Mouse (Mus musculus) forebrain, postnatal 0 days (tissue): ENCODE measurements around the gene Myo15b. TPM values are rescaled to one million over a fixed set of nuclear protein-coding genes. Genes with fewer than 3 reads are reported as not detected.
A peak's percentile ranks its signal among the peaks of the same experiment; 100 is the strongest.

ENCODE experiments used
- ATAC-seq: fragments of 200-750 bp; cut with Nextera tagmentation; 2 replicates; pipeline ENCODE4 v1.8.0; 2017; ENCODE audit warnings: mild to moderate bottlenecking, moderate library complexity
- DNase-seq: peaks from one replicate; pipeline ENCODE4 v3.0.0-alpha.2; 2015
- H3K27ac ChIP-seq: fragments of 300-500 bp; sonication (generic); 2 replicates; pipeline ENCODE4 v1.5.1; 2014; ENCODE audit warnings: low read depth, mild to moderate bottlenecking, antibody characterized with exemption, low read length, moderate library complexity, mixed read lengths
- H3K27me3 ChIP-seq: fragments of 300-500 bp; sonication (generic); 2 replicates; pipeline ENCODE4 v1.6.1; 2014; ENCODE audit warnings: mild to moderate bottlenecking, low read length, mixed read lengths; ENCODE audit not compliant: insufficient read depth
- H3K36me3 ChIP-seq: fragments of 300-500 bp; sonication (generic); 2 replicates; pipeline ENCODE4 v1.6.1; 2014; ENCODE audit warnings: mild to moderate bottlenecking, moderate library complexity; ENCODE audit not compliant: insufficient read depth
- H3K4me1 ChIP-seq: fragments of 300-500 bp; sonication (generic); 2 replicates; pipeline ENCODE4 v1.6.1; 2014; ENCODE audit warnings: antibody characterized with exemption; ENCODE audit not compliant: insufficient read depth
- H3K4me2 ChIP-seq: fragments of 300-500 bp; sonication (generic); 2 replicates; pipeline ENCODE4 v1.6.1; 2014; ENCODE audit warnings: low read depth, mild to moderate bottlenecking, moderate library complexity
- H3K4me3 ChIP-seq: fragments of 300-500 bp; sonication (generic); 2 replicates; pipeline ENCODE4 v1.5.1; 2014; ENCODE audit warnings: low read depth, low read length, mixed read lengths
- H3K9ac ChIP-seq: fragments of 300-500 bp; sonication (generic); 2 replicates; pipeline ENCODE4 v1.6.1; 2014; ENCODE audit warnings: mild to moderate bottlenecking
- H3K9me3 ChIP-seq: fragments of 300-500 bp; sonication (generic); 2 replicates; pipeline ENCODE4 v1.6.1; 2016; ENCODE audit warnings: low read length
- CTCF ChIP-seq: sonication (generic); IDR thresholded peaks from 2 replicates; pipeline ENCODE4 v1.5.1; 2016; ENCODE audit warnings: antibody characterized with exemption, control low read depth, low read depth
- WGBS: fragments of 180-500 bp; shearing (Covaris S2); extraction: QIAGEN DNeasy Blood & Tissue Kit; methylation state at CpG from one replicate; pipeline ENCODE4 v1.1.7; 2014; 5-methylcytosine and 5-hydroxymethylcytosine counted together
- polyA plus RNA-seq: library from polyadenylated mRNA; unstranded; fragments of >200 nt; fragmentation: Nextera tagmentation; extraction: Ambion mirVana; gene quantifications from 2 replicates; pipeline ENCODE4 v1.2.1, GENCODE M21; 2015
- total RNA-seq: library from RNA; depleted of rRNA; stranded (reverse); fragments of >200 nt; gene quantifications from 2 replicates; pipeline ENCODE4 v1.2.3, GENCODE M21; 2014; rRNA removed

The Myo15b gene
- total and polyA plus RNA-seq, 2 experiments from 2014 or later, result 0.01 TPM; not detected in 1

DNA sequence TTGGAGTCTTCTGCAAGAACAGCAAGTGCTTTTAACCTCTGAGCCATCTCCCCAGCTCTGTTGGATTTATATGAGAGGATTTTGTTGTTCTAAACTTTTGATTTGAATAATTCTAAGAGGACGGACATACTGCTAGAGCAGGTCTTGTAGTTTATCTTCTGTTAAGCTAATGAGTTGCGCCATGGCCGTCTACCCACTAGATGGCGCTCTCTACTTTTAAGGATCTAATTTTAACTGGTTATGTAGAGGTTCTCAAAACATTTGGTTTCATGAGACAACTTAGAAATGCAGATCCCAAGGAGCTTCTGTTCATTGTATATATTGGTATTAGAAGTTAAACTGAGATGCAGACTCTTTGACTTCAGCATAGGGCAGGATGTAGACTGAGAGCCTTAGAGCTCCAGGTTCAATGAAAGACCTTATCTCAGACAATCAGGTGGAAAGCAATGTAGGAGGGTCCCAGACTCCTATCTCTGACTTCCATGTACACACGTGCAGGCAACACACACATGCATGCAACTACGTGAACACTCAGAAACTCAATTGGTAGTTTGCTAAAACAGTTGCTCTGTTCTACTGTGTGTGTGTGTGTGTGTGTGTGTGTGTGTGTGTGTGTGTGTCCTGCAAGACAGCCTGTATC lies 81.6 kb downstream of the Myo15b start:
- Histone ChIP-seq H3K9ac (no peak overlapping the region), H3K4me1 (peaks cover 3% of the 10 kb centered on the region), H3K4me3 (no peak overlapping the region), H3K27ac (no peak overlapping the region), H3K36me3 (peaks cover 74% of the 10 kb centered on the region), H3K4me2 (no peak overlapping the region), H3K27me3 (no peaks in the 10 kb centered on the region), H3K9me3 (no peaks in the 10 kb centered on the region)
- DNase-seq (peak; percentile 87), ATAC-seq (peak; percentile 36; the same call in 1 of the 2 replicates)
- WGBS, result 36% methylated on average over 6 of the region's 6 CpGs
- peak; percentile 82 for TF ChIP-seq CTCF

DNA sequence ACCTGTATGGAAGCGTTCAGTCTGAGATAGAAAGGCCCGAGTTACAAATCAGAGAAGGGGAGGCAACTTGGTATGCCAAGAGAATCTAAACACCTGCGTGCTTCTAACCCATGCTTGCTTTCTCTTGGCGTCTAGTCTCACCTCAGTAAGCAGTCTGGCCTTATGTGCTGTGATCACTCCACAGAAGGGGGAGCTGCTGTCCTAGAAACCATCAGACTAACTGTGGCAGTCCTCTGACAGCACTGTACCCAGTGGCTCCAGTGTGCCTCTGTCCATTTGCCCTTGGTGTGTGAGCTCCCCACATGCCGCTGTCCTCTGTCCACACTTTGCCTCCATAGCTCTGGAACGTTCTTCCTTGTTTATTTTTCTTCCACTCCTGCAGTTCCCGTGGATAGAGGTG lies 83.8 kb downstream of the Myo15b start:
- DNase-seq, result no peak
- Histone ChIP-seq H3K4me1 (no peaks in the 10 kb centered on the region), H3K9me3 (no peaks in the 10 kb centered on the region), H3K36me3 (peaks cover 88% of the 10 kb centered on the region), H3K4me3 (no peak overlapping the region), H3K27me3 (no peaks in the 10 kb centered on the region), H3K9ac (no peak overlapping the region), H3K4me2 (no peak overlapping the region), H3K27ac (no peak overlapping the region)
- 89% methylated on average over 7 of the region's 7 CpGs for WGBS
- TF ChIP-seq CTCF, result no peak
- ATAC-seq, result no peak

Other genes with a start within 250 kb of the Myo15b start
- gene Mif4gd, start 245.4 kb upstream of the Myo15b start, total RNA-seq, result 12.2 and 16.9 TPM in 2 replicates
- 14.4 and 19.4 TPM in 2 replicates for gene Mif4gd, start 245.4 kb upstream of the Myo15b start, polyA plus RNA-seq
- 34.3 and 38.7 TPM in 2 replicates for gene Slc25a19, start 230.1 kb upstream of the Myo15b start, total RNA-seq
- 51.1 and 51.7 TPM in 2 replicates for gene Slc25a19, start 230.1 kb upstream of the Myo15b start, polyA plus RNA-seq
- 88.2 and 91.9 TPM in 2 replicates for gene Grb2, start 149.8 kb upstream of the Myo15b start, total RNA-seq
- gene Grb2, start 149.8 kb upstream of the Myo15b start, polyA plus RNA-seq, result 153 and 162 TPM in 2 replicates
- gene Tmem94, start 93.0 kb upstream of the Myo15b start, total RNA-seq, result 16.7 and 19.3 TPM in 2 replicates
- 12.1 and 14.9 TPM in 2 replicates for gene Tmem94, start 93.0 kb upstream of the Myo15b start, polyA plus RNA-seq
- gene Caskin2, start 44.8 kb upstream of the Myo15b start, total RNA-seq, result 14.5 and 14.7 TPM in 2 replicates
- gene Caskin2, start 44.8 kb upstream of the Myo15b start, polyA plus RNA-seq, result 4.5 and 6.1 TPM in 2 replicates
- gene Tsen54, start 43.7 kb upstream of the Myo15b start, total RNA-seq, result 23.5 and 25.5 TPM in 2 replicates
- 16.8 and 18.1 TPM in 2 replicates for gene Tsen54, start 43.7 kb upstream of the Myo15b start, polyA plus RNA-seq
- 2.7 and 4.0 TPM in 2 replicates for gene Llgl2, start 34.4 kb upstream of the Myo15b start, total RNA-seq
- gene Llgl2, start 34.4 kb upstream of the Myo15b start, polyA plus RNA-seq, result 0.72 and 1.1 TPM in 2 replicates
- gene Smim5, start 41.6 kb downstream of the Myo15b start, total RNA-seq, result 0.95 and 1.0 TPM in 2 replicates
- gene Smim5, start 41.6 kb downstream of the Myo15b start, polyA plus RNA-seq, result 2.4 and 2.5 TPM in 2 replicates
- gene Smim6, start 53.6 kb downstream of the Myo15b start, total RNA-seq, result not detected in 2 replicates
- 0.27 TPM in 1 of 2 replicates, not detected in the other for gene Smim6, start 53.6 kb downstream of the Myo15b start, polyA plus RNA-seq
- gene Sap30bp, start 74.9 kb downstream of the Myo15b start, total RNA-seq, result 60.4 and 70.9 TPM in 2 replicates
- 49.5 and 59.4 TPM in 2 replicates for gene Sap30bp, start 74.9 kb downstream of the Myo15b start, polyA plus RNA-seq
- 14.5 and 18.9 TPM in 2 replicates for gene Recql5, start 75.1 kb downstream of the Myo15b start, total RNA-seq
- gene Recql5, start 75.1 kb downstream of the Myo15b start, polyA plus RNA-seq, result 6.9 and 8.4 TPM in 2 replicates
- 0.46 and 1.1 TPM in 2 replicates for gene Itgb4, start 116.3 kb downstream of the Myo15b start, total RNA-seq
- gene Itgb4, start 116.3 kb downstream of the Myo15b start, polyA plus RNA-seq, result 0.93 and 1.3 TPM in 2 replicates
- gene Galk1, start 154.3 kb downstream of the Myo15b start, total RNA-seq, result 42.6 and 52.2 TPM in 2 replicates
- 61.1 and 66.4 TPM in 2 replicates for gene Galk1, start 154.3 kb downstream of the Myo15b start, polyA plus RNA-seq
- 730 and 936 TPM in 2 replicates for gene H3f3b, start 169.6 kb downstream of the Myo15b start, total RNA-seq
- 2,422 and 2,718 TPM in 2 replicates for gene H3f3b, start 169.6 kb downstream of the Myo15b start, polyA plus RNA-seq
- gene Unk, start 171.9 kb downstream of the Myo15b start, total RNA-seq, result 38.9 and 43.8 TPM in 2 replicates
- 18.7 and 22.5 TPM in 2 replicates for gene Unk, start 171.9 kb downstream of the Myo15b start, polyA plus RNA-seq
- 0.46 and 0.86 TPM in 2 replicates for gene Unc13d, start 219.6 kb downstream of the Myo15b start, total RNA-seq
- 0.29 and 0.58 TPM in 2 replicates for gene Unc13d, start 219.6 kb downstream of the Myo15b start, polyA plus RNA-seq
- gene Wbp2, start 228.6 kb downstream of the Myo15b start, total RNA-seq, result 94.7 and 130 TPM in 2 replicates
- 281 and 287 TPM in 2 replicates for gene Wbp2, start 228.6 kb downstream of the Myo15b start, polyA plus RNA-seq